In the genomic region with DNA sequence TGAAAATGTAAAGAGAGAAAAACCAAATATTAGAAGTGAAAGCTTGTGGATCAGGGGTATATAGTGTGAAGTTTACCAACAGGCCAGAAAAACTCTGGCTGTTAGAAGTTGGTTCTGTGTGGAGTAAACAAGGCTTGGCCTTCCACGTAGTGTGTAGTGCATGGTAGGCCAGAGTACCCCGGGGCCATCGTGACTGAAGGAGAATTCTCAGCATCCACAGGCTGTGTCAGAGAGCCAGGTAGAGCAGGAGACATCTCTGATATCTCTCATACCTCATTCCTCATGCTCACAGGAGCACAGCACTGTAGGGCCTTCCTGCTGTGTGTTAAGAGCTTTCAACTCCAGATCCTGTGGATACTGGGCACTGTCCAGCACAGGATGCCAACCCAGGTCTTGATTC, we compare ENCODE assay signal across 25 mouse cellular contexts.
"Had no signal": no experiment of that assay in that cellular context is flagged by ENCODE, and none has a peak within 500 bp of the region (broad histone marks: within the 10 kb centered on the region; RNA-seq: fewer than 3 reads in every experiment).

No protein-coding gene starts in this region.

- DNase-seq: cerebellum, adult 2 months; cerebellum, adult 8-10 months; cerebellum, adult 9-11 months; cerebellum, postnatal 36 days; embryo, embryonic 11 days; forebrain, postnatal 0 days; gastrocnemius, adult 2 months; gastrocnemius, postnatal 10 days; gastrocnemius, postnatal 14 days; gastrocnemius, postnatal 25 days; gastrocnemius, postnatal 36 days; heart, adult 18-20 months; heart, adult 2 months had no signal

- ATAC-seq: forebrain, embryonic 13.5 days; forebrain, embryonic 14.5 days; forebrain, embryonic 15.5 days; forebrain, embryonic 16.5 days; forebrain, postnatal 0 days had no signal

- H3K9me3 ChIP-seq: embryonic facial prominence, embryonic 10.5 days; embryonic facial prominence, embryonic 12.5 days; embryonic facial prominence, embryonic 13.5 days; embryonic facial prominence, embryonic 15.5 days; forebrain, embryonic 10.5 days; forebrain, embryonic 13.5 days; forebrain, embryonic 15.5 days had no signal

- H3K36me3 ChIP-seq: embryonic facial prominence, embryonic 10.5 days; embryonic facial prominence, embryonic 12.5 days; embryonic facial prominence, embryonic 13.5 days; embryonic facial prominence, embryonic 15.5 days; forebrain, embryonic 10.5 days; forebrain, embryonic 12.5 days; forebrain, embryonic 15.5 days; heart, embryonic 10.5 days had no signal

- H3K9ac ChIP-seq: embryonic facial prominence, embryonic 12.5 days; embryonic facial prominence, embryonic 13.5 days; embryonic facial prominence, embryonic 15.5 days; forebrain, embryonic 12.5 days; forebrain, embryonic 13.5 days; forebrain, embryonic 15.5 days; forebrain, postnatal 0 days had no signal

- H3K4me3 ChIP-seq: embryonic facial prominence, embryonic 10.5 days; embryonic facial prominence, embryonic 12.5 days; embryonic facial prominence, embryonic 13.5 days; embryonic facial prominence, embryonic 15.5 days; erythroblast, embryonic 14.5 days; forebrain, embryonic 10.5 days; forebrain, embryonic 12.5 days; forebrain, embryonic 13.5 days; forebrain, embryonic 15.5 days; gastrocnemius, adult 2 months; heart, adult 2 months; heart, embryonic 10.5 days had no signal

- H3K27ac ChIP-seq: embryonic facial prominence, embryonic 10.5 days; embryonic facial prominence, embryonic 12.5 days; embryonic facial prominence, embryonic 13.5 days; embryonic facial prominence, embryonic 15.5 days; forebrain, embryonic 10.5 days; forebrain, embryonic 12.5 days; forebrain, embryonic 13.5 days; forebrain, embryonic 15.5 days; gastrocnemius, adult 2 months; heart, adult 2 months; heart, embryonic 10.5 days had no signal

- H3K27me3 ChIP-seq: embryonic facial prominence, embryonic 12.5 days; embryonic facial prominence, embryonic 13.5 days; forebrain, embryonic 12.5 days; forebrain, embryonic 13.5 days; forebrain, embryonic 15.5 days had no signal

- H3K4me2 ChIP-seq: embryonic facial prominence, embryonic 12.5 days; embryonic facial prominence, embryonic 13.5 days; embryonic facial prominence, embryonic 15.5 days; forebrain, embryonic 12.5 days; forebrain, embryonic 13.5 days; forebrain, embryonic 15.5 days had no signal

- H3K4me1 ChIP-seq: embryonic facial prominence, embryonic 12.5 days; embryonic facial prominence, embryonic 13.5 days; embryonic facial prominence, embryonic 15.5 days; forebrain, embryonic 10.5 days; forebrain, embryonic 12.5 days; forebrain, embryonic 13.5 days; forebrain, embryonic 15.5 days had no signal
